Mouse (Mus musculus): ENCODE measurements around the gene 2310061I04Rik.

DNA sequence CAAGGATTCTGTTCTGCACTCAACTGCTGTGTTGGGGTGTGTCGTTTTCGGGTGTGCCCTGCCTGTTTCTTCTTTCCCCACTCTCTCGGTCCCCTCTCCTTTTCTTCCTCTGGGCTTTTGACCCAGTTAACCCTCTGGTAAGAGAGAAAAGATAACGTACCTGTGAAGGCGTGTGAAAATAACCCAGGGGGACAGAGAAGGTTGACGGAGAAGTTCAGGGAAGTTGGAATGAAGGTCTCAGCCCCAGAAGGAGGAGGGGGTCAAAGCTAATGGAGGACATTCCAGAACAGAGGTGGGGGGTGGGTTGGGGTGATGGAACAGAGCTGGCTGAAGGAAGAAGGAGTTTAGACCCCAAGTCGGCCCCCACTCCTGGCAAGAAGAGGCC, 28.3 kb downstream of the 2310061I04Rik start:
- TF ChIP-seq EP300 (optimal IDR thresholded peaks at IDR 0.05) = no peak
- TF ChIP-seq CTCF (IDR thresholded peaks at IDR 0.05; ENCODE audit: low read depth) = no peak
